Mouse (Mus musculus): ENCODE measurements around the gene Xlr4b. TPM values are rescaled to one million over a fixed set of nuclear protein-coding genes. Genes with fewer than 3 reads are reported as not detected.
"Not testable (repeated sequence)": the region's sequence is repeated elsewhere in the genome, so short reads cannot be mapped to it uniquely, and the experiment has no call there.

The Xlr4b gene
- 1 to 10 TPM in 1 of 2 experiments, under 1 TPM in 1; 0.77 to 1.2 TPM for total RNA-seq (2021)

DNA sequence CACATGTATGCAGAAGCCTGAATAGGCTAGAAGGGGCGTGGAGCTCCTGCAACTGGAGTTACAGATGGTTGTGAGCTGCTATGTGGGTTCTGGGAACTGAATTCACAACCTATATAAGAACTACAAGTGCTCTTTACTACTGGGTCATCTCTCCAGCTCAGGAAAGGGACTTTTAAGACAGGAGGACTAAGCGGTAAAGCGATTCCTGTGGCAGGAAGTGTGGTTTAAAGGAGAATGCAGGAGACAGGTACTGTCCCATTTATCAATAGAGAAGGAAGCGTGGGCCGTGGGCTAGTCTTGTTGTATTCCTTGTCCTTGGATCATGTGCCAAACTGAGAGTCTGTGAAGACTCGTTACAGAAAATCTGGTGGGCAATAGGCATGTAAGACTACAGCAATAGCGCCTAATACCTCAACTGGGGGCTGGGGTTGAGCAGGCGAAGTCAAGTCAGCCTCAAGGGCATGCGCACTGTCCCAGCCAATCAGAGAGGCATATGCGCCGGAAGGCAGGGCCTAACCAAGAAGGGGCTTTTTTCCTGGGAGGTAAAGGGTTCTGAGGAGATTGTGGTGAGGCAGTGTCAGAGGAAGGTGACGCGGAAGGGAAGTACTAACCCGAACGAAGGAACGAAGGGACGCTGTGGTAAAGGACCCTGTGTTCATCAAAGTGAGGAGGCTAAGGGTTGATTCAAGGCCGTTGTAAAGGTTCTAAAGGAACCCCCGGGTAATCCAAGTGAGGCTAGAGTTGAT, at the start of gene Xlr4b:
Gene Xlr4b (plus strand): TSS at position 515 of the 746 bp plus-strand sequence.
- intact Hi-C loops (cut with DNase I); DNase-seq: not testable (repeated sequence)

GRCm38 (mm10) chrX:73176889-73177288, 37.2 kb upstream of the Xlr4b start, which contains the start of gene Spin2d:
TSS of gene Spin2d (minus strand) at chrX:73176989.
- DNase-seq; intact Hi-C loops (cut with DNase I): not testable (repeated sequence)

- intact Hi-C loops (cut with DNase I) = not testable (repeated sequence)
- DNase-seq = peak; percentile 2 to 12
Observed at GRCm38 (mm10) chrX:73191934-73192333, 22.2 kb upstream of the Xlr4b start, which contains the start of gene Xlr3b. TSS of gene Xlr3b (plus strand) at chrX:73192207.

- DNase-seq = no peak
- intact Hi-C loops (cut with DNase I) = no loop called here
Observed at GRCm38 (mm10) chrX:73225365-73225764, 11.2 kb downstream of the Xlr4b start.

- DNase-seq = peak; percentile 84 to 85
- intact Hi-C loops (cut with DNase I) = no loop called here
Observed at GRCm38 (mm10) chrX:73227914-73228605, 13.9 kb downstream of the Xlr4b start, which contains the start of gene F8a. TSS of gene F8a (plus strand) at chrX:73228291.

DNA sequence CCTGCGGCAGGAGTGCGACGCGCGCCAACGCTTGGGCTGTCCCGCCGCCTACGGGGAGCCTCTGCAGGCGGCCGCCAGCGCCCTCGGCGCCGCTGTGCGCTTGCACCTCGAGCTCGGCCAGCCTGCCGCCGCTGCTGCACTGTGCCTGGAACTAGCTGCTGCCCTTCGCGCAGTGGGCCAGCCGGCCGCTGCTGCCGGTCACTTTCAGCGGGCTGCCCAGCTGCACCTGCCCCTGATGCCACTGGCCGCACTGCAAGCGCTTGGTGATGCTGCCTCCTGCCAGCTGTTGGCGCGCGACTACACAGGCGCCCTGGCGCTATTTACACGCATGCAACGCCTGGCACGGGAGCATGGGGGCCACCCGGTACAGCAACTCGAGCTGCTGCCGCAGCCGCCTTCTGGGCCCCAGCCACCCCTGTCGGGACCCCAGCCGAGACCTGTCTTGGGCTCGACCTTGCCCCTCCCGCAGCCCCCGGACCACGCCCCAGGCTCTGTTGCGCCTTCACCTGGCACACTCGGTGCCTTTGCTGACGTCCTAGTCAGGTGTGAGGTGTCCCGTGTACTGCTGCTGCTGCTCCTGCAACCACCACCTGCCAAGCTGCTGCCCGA, 14.6 kb downstream of the Xlr4b start:
- intact Hi-C loops (cut with DNase I) = no loop called here

DNA sequence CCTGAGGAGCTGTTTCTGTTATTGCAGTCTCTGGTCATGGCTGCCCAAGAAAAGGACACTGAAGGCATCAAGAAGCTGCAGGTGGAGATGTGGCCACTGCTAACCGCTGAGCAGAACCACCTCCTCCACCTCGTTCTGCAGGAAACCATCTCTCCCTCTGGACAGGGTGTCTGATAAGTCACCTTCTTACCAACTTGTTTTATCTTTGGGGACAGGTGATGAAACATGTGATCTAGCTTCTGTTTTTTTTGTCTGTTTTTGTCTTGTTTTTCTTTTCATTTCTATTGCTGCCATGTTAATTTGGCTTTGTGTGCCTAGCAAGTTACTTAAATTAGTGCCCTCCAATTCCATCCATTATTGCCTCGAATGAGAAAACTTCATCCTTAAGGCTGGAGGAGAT, 15.2 kb downstream of the Xlr4b start:
- intact Hi-C loops (cut with DNase I) = no loop called here
- no peak for DNase-seq

More for the DNA sequence above, 14.6 kb downstream of the Xlr4b start:
- peak; percentile 62 to 65 for DNase-seq

- intact Hi-C loops (cut with DNase I); DNase-seq: not testable (repeated sequence)
Observed at GRCm38 (mm10) chrX:73242821-73243325, 28.7 kb downstream of the Xlr4b start, which contains the start of gene Xlr4c. TSS of gene Xlr4c (minus strand) at chrX:73243130.

DNA sequence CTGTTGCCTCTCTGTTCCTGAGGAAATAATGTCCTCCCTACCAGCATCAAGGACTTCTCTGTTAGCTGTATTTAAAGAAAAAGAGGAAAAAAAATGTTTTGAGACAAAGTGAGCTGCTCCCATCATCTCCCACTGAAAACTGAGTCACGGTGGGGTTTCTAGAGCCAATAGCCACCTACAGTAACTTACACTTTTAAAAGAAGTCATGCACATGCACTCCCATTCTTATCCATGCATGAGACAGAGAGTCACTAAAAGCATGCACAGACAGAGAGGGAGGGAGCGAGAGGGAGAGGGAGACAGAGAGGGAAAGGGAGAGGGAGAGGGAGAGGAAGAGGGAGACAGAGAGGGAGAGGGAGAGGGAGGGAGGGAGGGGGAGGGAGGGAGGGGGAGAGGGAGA, 48.3 kb downstream of the Xlr4b start:
- intact Hi-C loops (cut with DNase I); DNase-seq: not testable (repeated sequence)

DNA sequence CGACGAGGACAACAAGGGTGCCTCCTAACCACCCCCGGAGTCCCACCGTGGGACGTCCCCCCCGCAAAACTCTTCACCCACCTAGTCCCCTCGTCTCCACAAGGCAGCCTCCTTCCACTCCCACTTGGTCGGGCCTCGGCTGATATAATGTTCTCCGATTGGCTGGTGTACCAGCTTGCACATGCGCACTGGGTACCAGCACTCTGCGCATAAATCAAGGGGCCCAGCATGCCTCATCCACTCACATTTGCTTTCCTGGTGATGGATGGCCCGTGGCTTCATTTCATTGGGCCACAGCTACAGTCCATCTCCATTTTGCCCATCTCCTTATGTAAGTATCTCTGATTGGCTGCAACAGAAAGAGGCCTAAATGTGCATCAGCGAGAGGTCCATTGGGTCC, 51.1 kb downstream of the Xlr4b start, which contains the start of gene Xlr3c:
Gene Xlr3c (minus strand): TSS at position 121 of the 400 bp plus-strand sequence.
- intact Hi-C loops (cut with DNase I) = not testable (repeated sequence)

More for the DNA sequence above, 51.1 kb downstream of the Xlr4b start, which contains the start of gene Xlr3c:
- not testable (repeated sequence) for DNase-seq

Other genes starting within 250 kb of the Xlr4b start
- 1 to 10 TPM; 2.3 to 3.3 TPM for gene Zfp185, start 227.0 kb upstream of the Xlr4b start, total RNA-seq (2021)
- under 1 TPM in 1 of 2 experiments, not detected in 1; 0.15 TPM for gene Pnma5, start 177.2 kb upstream of the Xlr4b start, total RNA-seq (2021)
- not detected for gene Pnma3, start 149.5 kb upstream of the Xlr4b start, total RNA-seq (2021)
- 1 to 10 TPM in 1 of 2 experiments, not detected in 1; 1.2 TPM for gene Xlr4a, start 131.9 kb upstream of the Xlr4b start, total RNA-seq (2021)
- 1 to 10 TPM in 1 of 2 experiments, under 1 TPM in 1; 0.98 to 1.8 TPM for gene Xlr3a, start 117.2 kb upstream of the Xlr4b start, total RNA-seq (2021)
- not detected for gene Gm14685, start 97.3 kb upstream of the Xlr4b start, total RNA-seq (2021)
- gene Xlr5b, start 65.5 kb upstream of the Xlr4b start, total RNA-seq (2021) = not detected
- gene DXBay18, start 64.9 kb upstream of the Xlr4b start, total RNA-seq (2021) = not detected
- not detected for gene Spin2d, start 37.3 kb upstream of the Xlr4b start, total RNA-seq (2021)
- 1 to 10 TPM; 2.8 to 3.3 TPM for gene Xlr3b, start 22.1 kb upstream of the Xlr4b start, total RNA-seq (2021)
- gene F8a, start 14.0 kb downstream of the Xlr4b start, total RNA-seq (2021) = 1 to 10 TPM; 5.8 to 7.3 TPM
- not detected for gene Xlr4c, start 28.8 kb downstream of the Xlr4b start, total RNA-seq (2021)
- not detected for gene Xlr3c, start 51.1 kb downstream of the Xlr4b start, total RNA-seq (2021)
- gene Xlr5a, start 78.6 kb downstream of the Xlr4b start, total RNA-seq (2021) = not detected
- not detected for gene Xlr5c, start 78.6 kb downstream of the Xlr4b start, total RNA-seq (2021)
- gene Gm45015, start 122.5 kb downstream of the Xlr4b start, total RNA-seq (2021) = not detected
- 1 to 10 TPM; 6.7 to 8.1 TPM for gene Zfp275, start 128.3 kb downstream of the Xlr4b start, total RNA-seq (2021)
- gene Gm18336, start 184.4 kb downstream of the Xlr4b start, total RNA-seq (2021) = not detected
- not detected for gene Zfp92, start 196.8 kb downstream of the Xlr4b start, total RNA-seq (2021)
- gene Trex2, start 221.0 kb downstream of the Xlr4b start, total RNA-seq (2021) = not detected
- 10 to 100 TPM; 14.5 to 16.3 TPM for gene Haus7, start 244.7 kb downstream of the Xlr4b start, total RNA-seq (2021)